Mouse (Mus musculus): ENCODE data around the gene Mtor. TPM values are rescaled to one million over a fixed set of nuclear protein-coding genes. Genes with fewer than 3 reads are reported as not detected.

Gene Mtor
- total and polyA plus RNA-seq, 2 experiments from 2014 or later: 20.5 to 31.2 TPM

- DNase-seq (ENCODE audit: low spot score): no peak
- H3K9me3 ChIP-seq (replicated peaks; ENCODE audit: control insufficient read depth, low read length): no peaks in the 10 kb centered on the region
- WGBS: 84% methylated on average over 7 of the region's 7 CpGs
- H3K4me2 ChIP-seq (ENCODE audit: low read depth, low read length): no peak overlapping the region
- ATAC-seq (ENCODE audit: insufficient read depth, low read depth): no peak
- TF ChIP-seq EP300 (IDR thresholded peaks at IDR 0.05; ENCODE audit: low read depth): no peak
- TF ChIP-seq CTCF (IDR thresholded peaks at IDR 0.05; ENCODE audit: low read depth): no peak
- no peak overlapping the region for H3K9ac ChIP-seq (replicated peaks; ENCODE audit: low read depth, low read length)
- no peaks in the 10 kb centered on the region for H3K27me3 ChIP-seq (ENCODE audit: control insufficient read depth, insufficient read depth, low read length)
- no peak overlapping the region for H3K27ac ChIP-seq (ENCODE audit: low read depth)
- no peak overlapping the region for H3K4me3 ChIP-seq (ENCODE audit: low read depth, low read length)
- peaks cover 80% of the 10 kb centered on the region for H3K36me3 ChIP-seq (replicated peaks; ENCODE audit: control insufficient read depth, insufficient read depth, low read length)
- no peaks in the 10 kb centered on the region for H3K4me1 ChIP-seq (ENCODE audit: control insufficient read depth, insufficient read depth)
Observed at GRCm38 (mm10) chr4:148491448-148491847, 43.0 kb downstream of the Mtor start.

- no peaks in the 10 kb centered on the region for H3K9me3 ChIP-seq (replicated peaks; ENCODE audit: control insufficient read depth, low read length)
Observed at GRCm38 (mm10) chr4:148495160-148495559, 46.7 kb downstream of the Mtor start.

GRCm38 (mm10) chr4:148495874-148496689 is 47.7 kb downstream of the Mtor start:
- Histone ChIP-seq H3K9ac (replicated peaks; ENCODE audit: low read depth, low read length) (no peak overlapping the region), H3K27ac (ENCODE audit: low read depth) (no peak overlapping the region), H3K36me3 (replicated peaks; ENCODE audit: control insufficient read depth, insufficient read depth, low read length) (peaks cover 70% of the 10 kb centered on the region), H3K4me2 (ENCODE audit: low read depth, low read length) (no peak overlapping the region), H3K9me3 (replicated peaks; ENCODE audit: control insufficient read depth, low read length) (no peaks in the 10 kb centered on the region), H3K4me1 (ENCODE audit: control insufficient read depth, insufficient read depth) (no peaks in the 10 kb centered on the region), H3K27me3 (ENCODE audit: control insufficient read depth, insufficient read depth, low read length) (no peaks in the 10 kb centered on the region), H3K4me3 (ENCODE audit: low read depth, low read length) (no peak overlapping the region)
- no peak for DNase-seq (ENCODE audit: low spot score)
- WGBS: 78% methylated on average over 25 of the region's 25 CpGs
- TF ChIP-seq CTCF (IDR thresholded peaks at IDR 0.05; ENCODE audit: low read depth) (no peak), EP300 (IDR thresholded peaks at IDR 0.05; ENCODE audit: low read depth) (no peak)
- ATAC-seq (ENCODE audit: insufficient read depth, low read depth): 0 out of 2 replicates have a peak, but pooled peaks have one; percentile 8

More at GRCm38 (mm10) chr4:148495160-148495559, 46.7 kb downstream of the Mtor start:
- H3K4me3 ChIP-seq (ENCODE audit: low read depth, low read length): no peak overlapping the region
- H3K4me1 ChIP-seq (ENCODE audit: control insufficient read depth, insufficient read depth): no peaks in the 10 kb centered on the region
- TF ChIP-seq CTCF (IDR thresholded peaks at IDR 0.05; ENCODE audit: low read depth) (no peak), EP300 (IDR thresholded peaks at IDR 0.05; ENCODE audit: low read depth) (no peak)
- ATAC-seq (ENCODE audit: insufficient read depth, low read depth): no peak
- no peak overlapping the region for H3K27ac ChIP-seq (ENCODE audit: low read depth)
- H3K36me3 ChIP-seq (replicated peaks; ENCODE audit: control insufficient read depth, insufficient read depth, low read length): peaks cover 72% of the 10 kb centered on the region
- 91% methylated on average over 6 of the region's 6 CpGs for WGBS
- DNase-seq (ENCODE audit: low spot score): no peak
- no peaks in the 10 kb centered on the region for H3K27me3 ChIP-seq (ENCODE audit: control insufficient read depth, insufficient read depth, low read length)
- no peak overlapping the region for H3K4me2 ChIP-seq (ENCODE audit: low read depth, low read length)
- H3K9ac ChIP-seq (replicated peaks; ENCODE audit: low read depth, low read length): no peak overlapping the region

- Histone ChIP-seq H3K27me3 (ENCODE audit: control insufficient read depth, insufficient read depth, low read length) (no peaks in the 10 kb centered on the region), H3K9ac (replicated peaks; ENCODE audit: low read depth, low read length) (no peak within 1 kb of the TSS), H3K4me2 (ENCODE audit: low read depth, low read length) (no peak within 1 kb of the TSS), H3K9me3 (replicated peaks; ENCODE audit: control insufficient read depth, low read length) (no peaks in the 10 kb centered on the region), H3K4me3 (ENCODE audit: low read depth, low read length) (no peak within 1 kb of the TSS), H3K4me1 (ENCODE audit: control insufficient read depth, insufficient read depth) (peaks cover 3% of the 10 kb centered on the region; the same call in 1 of the 2 replicates), H3K27ac (ENCODE audit: low read depth) (no peak within 1 kb of the TSS), H3K36me3 (replicated peaks; ENCODE audit: control insufficient read depth, insufficient read depth, low read length) (peaks cover 49% of the 10 kb centered on the region)
- no peak for DNase-seq (ENCODE audit: low spot score)
- WGBS: 39% methylated on average over 4 of the region's 4 CpGs
- no peak for TF ChIP-seq EP300 (IDR thresholded peaks at IDR 0.05; ENCODE audit: low read depth)
- TF ChIP-seq CTCF (IDR thresholded peaks at IDR 0.05; ENCODE audit: low read depth): no peak
- ATAC-seq (ENCODE audit: insufficient read depth, low read depth): 0 out of 2 replicates have a peak, but pooled peaks have one; percentile 18
Observed at GRCm38 (mm10) chr4:148500410-148500867, 52.0 kb downstream of the Mtor start, which contains the start of gene Angptl7. Angptl7 (minus strand) TSS chr4:148500460.

GRCm38 (mm10) chr4:148504497-148504959 is 56.1 kb downstream of the Mtor start:
- Histone ChIP-seq H3K36me3 (replicated peaks; ENCODE audit: control insufficient read depth, insufficient read depth, low read length) (peaks cover 37% of the 10 kb centered on the region), H3K4me2 (ENCODE audit: low read depth, low read length) (no peak overlapping the region), H3K27ac (ENCODE audit: low read depth) (no peak overlapping the region), H3K4me3 (ENCODE audit: low read depth, low read length) (no peak overlapping the region), H3K27me3 (ENCODE audit: control insufficient read depth, insufficient read depth, low read length) (no peaks in the 10 kb centered on the region), H3K9me3 (replicated peaks; ENCODE audit: control insufficient read depth, low read length) (no peaks in the 10 kb centered on the region), H3K9ac (replicated peaks; ENCODE audit: low read depth, low read length) (no peak overlapping the region), H3K4me1 (ENCODE audit: control insufficient read depth, insufficient read depth) (peaks cover 3% of the 10 kb centered on the region; the same call in 1 of the 2 replicates)
- 32% methylated on average over 8 of the region's 8 CpGs for WGBS
- TF ChIP-seq EP300 (IDR thresholded peaks at IDR 0.05; ENCODE audit: low read depth): no peak
- TF ChIP-seq CTCF (IDR thresholded peaks at IDR 0.05; ENCODE audit: low read depth): no peak
- no peak for DNase-seq (ENCODE audit: low spot score)
- ATAC-seq (ENCODE audit: insufficient read depth, low read depth): no peak; the same call in 1 of the 2 replicates
